Mouse (Mus musculus): ENCODE measurements around the gene Cnp. TPM values are rescaled to one million over a fixed set of nuclear protein-coding genes. Genes with fewer than 3 reads are reported as not detected.
"Not testable (repeated sequence)": the region's sequence is repeated elsewhere in the genome, so short reads cannot be mapped to it uniquely, and the experiment has no call there.

Gene Cnp
- polyA plus RNA-seq, 1 experiment from 2014 or later = 33.6 TPM

DNA sequence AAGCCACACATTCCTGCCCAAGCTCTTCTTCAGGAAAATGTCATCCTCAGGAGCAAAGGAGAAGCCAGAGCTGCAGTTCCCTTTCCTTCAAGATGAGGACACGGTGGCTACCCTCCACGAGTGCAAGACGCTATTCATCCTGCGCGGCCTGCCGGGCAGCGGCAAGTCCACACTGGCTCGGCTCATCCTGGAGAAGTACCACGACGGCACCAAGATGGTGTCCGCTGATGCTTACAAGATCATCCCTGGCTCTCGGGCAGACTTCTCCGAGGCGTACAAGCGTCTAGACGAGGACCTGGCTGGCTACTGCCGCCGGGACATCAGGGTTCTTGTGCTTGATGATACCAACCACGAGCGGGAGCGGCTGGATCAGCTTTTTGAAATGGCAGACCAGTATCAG lies 1.6 kb downstream of the Cnp start:
- H3K9ac ChIP-seq = no peak overlapping the region
- H3K27ac ChIP-seq = no peak overlapping the region
- H3K4me1 ChIP-seq = peaks cover 16% of the 10 kb centered on the region
- no peak for ATAC-seq (ENCODE audit: low FRiP score, low read depth)
- no peak overlapping the region for H3K4me3 ChIP-seq
- H3K9me3 ChIP-seq = no peaks in the 10 kb centered on the region
- H3K27me3 ChIP-seq (replicated peaks) = peaks cover under 1% of the 10 kb centered on the region; the same call in 1 of the 2 replicates
- 76% methylated on average over 21 of the region's 21 CpGs for WGBS
- peaks cover 27% of the 10 kb centered on the region for H3K36me3 ChIP-seq
- peak overlapping the region; percentile 93 for H3K4me2 ChIP-seq (replicated peaks)

DNA sequence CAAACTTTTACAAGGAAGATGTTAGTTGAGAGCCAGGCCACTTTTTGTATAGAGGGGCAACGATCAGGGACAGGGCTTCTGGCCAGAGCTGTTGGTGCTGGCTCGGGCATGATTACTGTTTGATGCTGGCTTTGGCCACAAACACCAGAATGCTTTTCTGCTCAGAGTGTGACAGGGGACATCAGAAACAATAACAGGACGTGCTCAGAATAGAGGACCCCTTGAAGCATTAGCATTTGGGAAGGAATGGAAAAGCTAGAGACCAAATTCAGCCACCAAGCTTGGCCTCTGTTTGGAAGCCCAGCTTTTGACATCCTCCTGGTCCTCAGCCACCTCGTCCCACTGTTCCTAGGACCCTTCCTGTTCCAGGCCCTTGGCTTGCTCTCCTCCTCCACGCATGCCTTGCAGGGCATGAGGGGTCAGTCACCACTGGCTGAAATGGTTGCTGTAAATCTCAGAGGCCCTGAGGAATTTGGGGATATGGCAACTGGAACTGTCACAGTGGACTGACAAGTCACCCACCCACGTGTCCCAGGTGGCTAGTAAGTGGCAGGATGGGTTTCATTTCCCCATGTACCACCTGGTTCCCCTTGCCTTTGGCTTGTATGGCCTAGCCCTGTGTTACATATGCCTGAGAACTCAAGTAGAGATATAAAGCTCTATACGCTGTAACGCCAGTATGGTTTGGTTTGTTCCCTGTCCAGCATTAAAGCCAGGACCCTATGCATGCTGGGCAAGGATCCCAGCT lies 3.3 kb downstream of the Cnp start:
- no peak overlapping the region for H3K27ac ChIP-seq
- H3K27me3 ChIP-seq (replicated peaks) = no peaks in the 10 kb centered on the region
- no peak overlapping the region for H3K9ac ChIP-seq
- ATAC-seq (ENCODE audit: low FRiP score, low read depth) = no peak
- H3K4me3 ChIP-seq = no peak overlapping the region
- H3K36me3 ChIP-seq = peaks cover 44% of the 10 kb centered on the region
- H3K4me1 ChIP-seq = peaks cover 15% of the 10 kb centered on the region
- 82% methylated on average over 8 of the region's 8 CpGs for WGBS
- H3K9me3 ChIP-seq = no peaks in the 10 kb centered on the region
- H3K4me2 ChIP-seq (replicated peaks) = no peak overlapping the region

DNA sequence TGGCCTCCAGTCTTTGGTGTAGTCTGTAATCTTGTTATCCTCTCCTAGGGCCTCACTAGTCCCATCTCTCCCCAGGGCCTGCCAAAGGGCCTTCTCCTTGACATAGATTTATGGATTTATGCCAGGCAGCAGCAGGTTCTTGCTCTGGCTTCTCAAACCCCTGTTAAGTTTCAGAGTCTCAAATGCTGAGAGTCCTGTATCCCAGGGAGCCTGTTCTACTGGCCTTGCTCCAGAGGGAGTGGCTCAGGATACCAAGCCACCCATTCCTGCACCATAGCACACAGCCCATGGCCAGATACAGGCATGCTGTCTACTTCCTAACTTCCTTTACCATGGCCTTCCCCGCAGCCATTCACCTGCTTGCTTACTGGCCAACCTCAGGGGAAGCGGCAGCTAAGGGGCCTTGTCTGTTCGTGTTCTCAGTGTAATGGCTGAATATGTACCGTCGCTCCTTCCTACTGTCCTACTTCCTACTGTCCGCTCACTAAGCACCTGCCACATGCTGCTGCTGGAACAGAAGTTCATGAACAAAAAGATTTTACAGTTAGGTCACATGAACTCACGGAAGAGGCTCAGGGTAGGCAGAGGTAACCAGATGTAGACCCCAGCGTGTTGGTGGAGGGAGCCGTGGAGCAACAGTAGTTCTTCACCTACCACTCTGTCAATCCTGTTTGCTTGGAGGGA lies 4.6 kb downstream of the Cnp start:
- Histone ChIP-seq H3K27me3 (replicated peaks) (no peaks in the 10 kb centered on the region), H3K4me3 (no peak overlapping the region), H3K36me3 (peaks cover 57% of the 10 kb centered on the region), H3K9me3 (no peaks in the 10 kb centered on the region), H3K4me1 (peaks cover 15% of the 10 kb centered on the region), H3K27ac (no peak overlapping the region), H3K4me2 (replicated peaks) (no peak overlapping the region), H3K9ac (no peak overlapping the region)
- 95% methylated on average over 9 of the region's 9 CpGs for WGBS
- ATAC-seq (ENCODE audit: low FRiP score, low read depth) = no peak

DNA sequence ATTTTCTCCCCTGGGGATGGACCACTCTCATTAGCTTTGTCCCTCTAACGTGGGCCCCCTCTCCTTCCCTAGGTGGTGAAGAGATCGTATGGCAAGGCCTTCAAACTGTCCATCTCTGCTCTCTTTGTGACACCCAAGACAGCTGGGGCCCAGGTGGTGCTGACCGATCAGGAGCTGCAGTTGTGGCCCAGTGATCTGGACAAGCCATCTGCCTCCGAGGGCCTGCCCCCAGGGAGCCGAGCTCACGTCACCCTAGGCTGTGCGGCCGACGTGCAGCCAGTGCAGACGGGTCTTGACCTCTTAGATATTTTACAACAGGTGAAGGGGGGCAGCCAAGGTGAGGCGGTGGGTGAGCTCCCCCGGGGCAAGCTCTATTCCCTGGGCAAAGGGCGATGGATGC lies 5.6 kb downstream of the Cnp start:
- Histone ChIP-seq H3K27me3 (replicated peaks) (no peaks in the 10 kb centered on the region), H3K9ac (no peak overlapping the region), H3K27ac (no peak overlapping the region), H3K4me2 (replicated peaks) (no peak overlapping the region), H3K36me3 (peaks cover 67% of the 10 kb centered on the region), H3K4me1 (peaks cover 9% of the 10 kb centered on the region), H3K4me3 (no peak overlapping the region), H3K9me3 (no peaks in the 10 kb centered on the region)
- WGBS = 90% methylated on average over 13 of the region's 13 CpGs
- ATAC-seq (ENCODE audit: low FRiP score, low read depth) = no peak

DNA sequence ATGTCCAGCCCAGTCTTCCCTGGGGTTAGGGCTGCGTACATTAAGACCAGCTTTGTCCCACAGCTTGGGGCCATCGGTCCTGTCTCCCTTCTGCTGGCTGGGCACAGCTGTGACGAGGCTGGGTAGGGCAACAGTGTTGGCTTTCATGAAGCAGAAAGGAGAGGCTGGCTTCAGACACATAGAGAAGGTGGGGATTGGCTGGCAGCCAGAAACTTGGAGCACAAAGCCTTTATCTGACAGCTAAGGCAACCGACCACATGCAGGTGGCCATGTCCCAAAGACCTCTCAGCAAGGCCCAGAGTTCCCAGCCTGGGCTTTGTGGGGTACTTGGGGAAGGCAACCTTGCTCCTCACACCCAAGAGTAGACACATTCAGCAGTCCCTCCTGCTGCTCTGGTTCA lies 7.1 kb downstream of the Cnp start:
- ATAC-seq (ENCODE audit: low FRiP score, low read depth) = no peak
- H3K9me3 ChIP-seq = no peaks in the 10 kb centered on the region
- WGBS = 79% methylated on average over 4 of the region's 4 CpGs
- H3K27ac ChIP-seq = no peak overlapping the region
- H3K9ac ChIP-seq = no peak overlapping the region
- no peaks in the 10 kb centered on the region for H3K4me1 ChIP-seq
- peaks cover 82% of the 10 kb centered on the region for H3K36me3 ChIP-seq
- no peaks in the 10 kb centered on the region for H3K27me3 ChIP-seq (replicated peaks)
- no peak overlapping the region for H3K4me2 ChIP-seq (replicated peaks)
- H3K4me3 ChIP-seq = no peak overlapping the region

DNA sequence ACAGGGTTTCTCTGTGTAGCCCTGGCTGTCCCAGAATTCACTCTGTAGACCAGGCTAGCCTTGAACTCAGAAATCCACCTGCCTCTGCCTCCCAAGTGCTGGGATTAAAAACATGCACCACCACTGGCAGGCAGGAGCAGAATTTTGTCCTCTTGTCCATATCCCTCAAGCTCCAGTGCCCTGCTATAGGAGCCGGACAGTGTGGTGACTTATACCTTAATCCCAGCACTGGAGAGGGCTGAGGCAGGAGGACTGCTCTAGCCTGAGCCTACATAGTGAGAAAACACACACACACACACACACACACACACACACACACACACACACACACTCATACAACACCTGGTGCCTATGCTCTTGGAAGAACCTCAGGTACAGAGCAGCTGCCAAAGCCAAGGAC lies 7.7 kb downstream of the Cnp start:
- H3K36me3 ChIP-seq = peaks cover 88% of the 10 kb centered on the region
- not testable (repeated sequence) for H3K9me3 ChIP-seq; H3K9ac ChIP-seq; H3K4me2 ChIP-seq (replicated peaks); ATAC-seq (ENCODE audit: low FRiP score, low read depth); H3K4me1 ChIP-seq; H3K4me3 ChIP-seq; H3K27ac ChIP-seq; H3K27me3 ChIP-seq (replicated peaks)
- WGBS = 96% methylated on average over 1 of the region's 1 CpGs

DNA sequence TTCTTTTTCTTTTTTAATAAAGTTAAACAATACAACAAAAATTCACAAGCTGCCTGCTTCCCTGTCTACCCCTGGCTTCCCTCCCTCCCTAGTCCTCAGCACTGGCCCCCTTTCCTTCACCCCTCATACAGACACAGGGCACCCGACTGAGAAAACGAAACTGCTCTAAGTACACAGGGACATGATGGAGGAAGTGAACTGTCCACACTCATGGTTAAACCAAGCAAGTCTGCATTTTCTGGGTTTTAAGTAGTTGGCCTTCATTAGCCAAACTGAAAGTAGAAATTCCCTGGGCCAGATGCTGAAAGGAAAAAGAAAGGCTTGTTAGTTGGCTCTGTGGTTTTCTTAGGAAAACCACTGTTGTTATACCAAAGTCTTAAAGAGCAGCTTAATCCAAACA lies 8.1 kb downstream of the Cnp start:
- no peak for ATAC-seq (ENCODE audit: low FRiP score, low read depth)
- peaks cover 92% of the 10 kb centered on the region for H3K36me3 ChIP-seq
- H3K27ac ChIP-seq = no peak overlapping the region
- no peaks in the 10 kb centered on the region for H3K4me1 ChIP-seq
- no peak overlapping the region for H3K4me2 ChIP-seq (replicated peaks)
- H3K27me3 ChIP-seq (replicated peaks) = no peaks in the 10 kb centered on the region
- WGBS = 91% methylated on average over 2 of the region's 2 CpGs
- H3K9ac ChIP-seq = no peak overlapping the region
- H3K4me3 ChIP-seq = no peak overlapping the region
- no peaks in the 10 kb centered on the region for H3K9me3 ChIP-seq

DNA sequence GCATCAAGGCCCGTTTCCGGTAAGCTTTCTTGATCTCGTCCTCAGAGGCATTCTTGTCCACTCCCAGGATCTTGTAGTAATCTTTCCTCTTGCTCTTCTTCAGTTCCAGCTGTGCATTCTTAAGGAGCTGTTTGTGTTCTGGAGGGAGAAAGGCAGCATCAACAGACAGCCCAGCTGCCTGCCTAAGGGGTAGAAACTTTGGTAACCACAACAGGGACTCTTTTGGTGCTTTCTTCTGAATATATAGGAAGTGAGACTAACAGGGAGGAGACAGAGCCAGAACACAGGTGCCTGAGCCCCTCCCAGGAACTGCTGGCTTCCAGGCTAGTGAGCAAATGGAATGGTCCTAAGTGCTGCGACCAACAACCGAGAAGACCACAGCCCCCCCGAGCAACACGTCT lies 9.9 kb downstream of the Cnp start:
- Histone ChIP-seq H3K4me3 (no peak overlapping the region), H3K4me1 (no peaks in the 10 kb centered on the region), H3K4me2 (replicated peaks) (no peak overlapping the region), H3K36me3 (peaks cover 99% of the 10 kb centered on the region), H3K9ac (no peak overlapping the region), H3K27ac (no peak overlapping the region), H3K27me3 (replicated peaks) (no peaks in the 10 kb centered on the region), H3K9me3 (no peaks in the 10 kb centered on the region)
- 87% methylated on average over 7 of the region's 7 CpGs for WGBS
- no peak for ATAC-seq (ENCODE audit: low FRiP score, low read depth)

DNA sequence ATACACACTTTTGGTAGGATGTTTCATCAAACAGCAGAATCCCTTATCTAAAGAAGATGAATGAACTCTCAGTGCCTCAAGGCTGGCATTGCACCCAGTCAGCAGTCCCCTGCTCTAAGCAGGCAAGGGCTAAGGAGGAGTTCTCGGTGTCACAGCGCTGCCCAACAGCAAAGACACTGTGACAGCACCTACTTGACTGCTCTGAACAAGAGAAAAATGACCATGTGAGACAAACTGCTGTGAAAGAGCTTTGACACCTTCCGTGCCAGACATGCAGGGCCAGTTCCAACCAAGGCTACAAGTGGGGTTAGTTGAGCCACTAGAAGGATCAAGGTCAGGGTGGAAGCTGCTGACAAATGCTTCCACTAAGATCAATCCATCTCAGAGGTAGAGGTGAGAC lies 10.4 kb downstream of the Cnp start:
- no peaks in the 10 kb centered on the region for H3K9me3 ChIP-seq
- no peak overlapping the region for H3K9ac ChIP-seq
- no peaks in the 10 kb centered on the region for H3K4me1 ChIP-seq
- H3K4me2 ChIP-seq (replicated peaks) = no peak overlapping the region
- 96% methylated on average over 3 of the region's 3 CpGs for WGBS
- no peak overlapping the region for H3K27ac ChIP-seq
- no peak overlapping the region for H3K4me3 ChIP-seq
- H3K27me3 ChIP-seq (replicated peaks) = no peaks in the 10 kb centered on the region
- no peak for ATAC-seq (ENCODE audit: low FRiP score, low read depth)
- peaks cover 99% of the 10 kb centered on the region for H3K36me3 ChIP-seq

DNA sequence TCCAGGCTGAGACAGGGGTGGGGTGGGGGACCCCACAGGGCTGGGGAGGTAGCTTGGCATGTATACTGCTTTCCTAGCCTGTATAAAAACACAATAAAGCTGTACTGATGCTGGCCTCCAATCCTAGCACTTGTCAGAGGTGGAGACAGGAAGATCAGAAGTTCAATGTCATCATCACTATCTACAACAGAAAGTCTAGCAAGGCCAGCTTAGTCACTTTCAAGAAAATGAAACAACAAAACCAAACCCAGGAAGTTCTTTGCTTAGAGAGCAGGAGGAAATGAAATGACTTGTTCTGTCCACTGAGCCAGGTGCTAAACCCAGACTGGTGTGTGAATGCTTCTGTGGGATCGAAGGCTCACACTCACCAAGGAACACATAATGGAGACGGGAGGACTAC lies 13.8 kb downstream of the Cnp start:
- Histone ChIP-seq H3K27me3 (replicated peaks) (no peaks in the 10 kb centered on the region), H3K36me3 (peaks cover 95% of the 10 kb centered on the region), H3K4me3 (no peak overlapping the region), H3K27ac (no peak overlapping the region), H3K4me2 (replicated peaks) (no peak overlapping the region), H3K9me3 (no peaks in the 10 kb centered on the region), H3K9ac (no peak overlapping the region), H3K4me1 (no peaks in the 10 kb centered on the region)
- WGBS = 91% methylated on average over 2 of the region's 2 CpGs
- ATAC-seq (ENCODE audit: low FRiP score, low read depth) = no peak

DNA sequence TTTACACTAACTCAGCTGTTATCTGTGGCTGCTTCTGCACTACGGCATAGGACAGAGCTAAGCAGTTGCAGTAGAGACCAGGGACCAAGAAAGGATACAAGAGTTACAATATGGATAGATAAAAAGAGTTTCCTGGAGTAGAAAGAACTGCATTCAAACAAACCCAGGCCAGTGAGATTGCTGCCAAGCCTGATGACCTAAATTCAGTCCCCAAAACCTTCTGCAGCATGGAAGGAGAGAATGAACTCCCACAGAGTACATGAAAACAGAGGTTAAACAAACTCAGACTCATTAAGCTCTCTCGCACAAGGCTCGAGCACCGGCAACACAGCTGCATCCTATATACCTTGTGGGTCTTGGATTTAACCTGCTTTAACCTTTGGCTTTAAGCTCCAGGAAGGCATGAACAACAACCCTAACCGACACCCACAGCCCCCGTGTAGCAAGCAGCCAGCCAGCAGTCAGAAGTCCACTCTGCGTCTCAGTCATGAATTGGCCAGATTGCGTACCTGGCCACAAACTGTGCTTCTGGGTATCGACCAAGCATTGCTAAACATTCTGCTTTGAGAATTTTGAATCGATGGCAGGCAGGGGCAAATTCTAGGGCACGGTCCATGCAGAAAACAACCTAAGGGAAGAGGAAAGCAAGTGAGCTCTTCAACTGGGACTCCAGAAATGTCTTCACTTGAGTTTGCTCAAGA lies 17.8 kb downstream of the Cnp start:
- no peak for ATAC-seq (ENCODE audit: low FRiP score, low read depth)
- H3K27ac ChIP-seq = no peak overlapping the region
- H3K9me3 ChIP-seq = no peaks in the 10 kb centered on the region
- WGBS = 95% methylated on average over 11 of the region's 11 CpGs
- H3K27me3 ChIP-seq (replicated peaks) = no peaks in the 10 kb centered on the region
- H3K4me3 ChIP-seq = no peak overlapping the region
- peaks cover 82% of the 10 kb centered on the region for H3K36me3 ChIP-seq
- H3K9ac ChIP-seq = no peak overlapping the region
- no peak overlapping the region for H3K4me2 ChIP-seq (replicated peaks)
- no peaks in the 10 kb centered on the region for H3K4me1 ChIP-seq

DNA sequence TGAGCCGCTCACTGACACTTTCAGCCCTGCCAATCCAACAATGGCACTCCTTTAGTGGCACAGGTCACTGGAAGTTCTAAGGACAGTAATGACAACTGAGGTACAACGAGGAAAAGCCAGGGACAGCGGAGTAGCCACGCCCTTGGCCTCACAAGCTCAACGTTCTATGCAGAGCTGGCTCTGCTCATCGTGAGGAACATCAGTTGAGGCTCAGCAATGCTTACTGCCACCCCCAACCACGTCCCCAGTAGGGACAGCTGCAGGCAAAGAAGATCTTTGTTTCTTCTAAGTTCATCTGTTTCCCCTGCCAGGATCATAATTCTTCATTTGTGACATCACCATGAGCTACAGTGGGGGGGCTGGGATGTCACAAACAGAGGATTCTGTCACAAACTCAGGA lies 19.9 kb downstream of the Cnp start:
- Histone ChIP-seq H3K4me3 (no peak overlapping the region), H3K4me2 (replicated peaks) (no peak overlapping the region), H3K9me3 (no peaks in the 10 kb centered on the region), H3K27me3 (replicated peaks) (no peaks in the 10 kb centered on the region), H3K4me1 (no peaks in the 10 kb centered on the region), H3K27ac (no peak overlapping the region), H3K9ac (no peak overlapping the region), H3K36me3 (peaks cover 84% of the 10 kb centered on the region)
- 87% methylated on average over 7 of the region's 7 CpGs for WGBS
- ATAC-seq (ENCODE audit: low FRiP score, low read depth) = no peak

All from neural tube, embryonic 12.5 days (tissue).